Mouse (Mus musculus): ENCODE measurements around the gene Zdhhc23.

GRCm38 (mm10) chr16:44015416-44016158, 36.0 kb upstream of the Zdhhc23 start:
- TF ChIP-seq CTCF (IDR thresholded peaks at IDR 0.05; ENCODE audit: borderline replicate concordance, extremely low read depth, insufficient read depth, insufficient read length) (no peak), POLR2A (IDR thresholded peaks at IDR 0.05; ENCODE audit: borderline replicate concordance, extremely low read depth, insufficient read depth, insufficient read length, poor library complexity, severe bottlenecking) (no peak)

All from brain, embryonic 14.5 days (tissue).